Mouse (Mus musculus) G1E-ER4 (cell line): Measurements from ENCODE around the gene Tex30. TPM values are rescaled to one million over a fixed set of nuclear protein-coding genes. Genes with fewer than 3 reads are reported as not detected.

ENCODE experiments used
- GATA1 ChIP-seq: IDR thresholded peaks from one replicate; pipeline ENCODE4 v1.8.0; 2012; ENCODE audit warnings: low read length, inconsistent platforms
- polyA plus RNA-seq: library from polyadenylated mRNA; stranded (reverse); fragments of >175 nt; gene quantifications from 2 replicates; pipeline ENCODE4 v1.2.3, GENCODE M21; 2012

The Tex30 gene
- 9.9 and 14.8 TPM in 2 replicates for polyA plus RNA-seq

GRCm38 (mm10) chr1:44102259-44102717 lies at the start of gene Tex30:
Gene Tex30 (minus strand): TSS chr1:44102441.
- TF ChIP-seq GATA1 = no peak

DNA sequence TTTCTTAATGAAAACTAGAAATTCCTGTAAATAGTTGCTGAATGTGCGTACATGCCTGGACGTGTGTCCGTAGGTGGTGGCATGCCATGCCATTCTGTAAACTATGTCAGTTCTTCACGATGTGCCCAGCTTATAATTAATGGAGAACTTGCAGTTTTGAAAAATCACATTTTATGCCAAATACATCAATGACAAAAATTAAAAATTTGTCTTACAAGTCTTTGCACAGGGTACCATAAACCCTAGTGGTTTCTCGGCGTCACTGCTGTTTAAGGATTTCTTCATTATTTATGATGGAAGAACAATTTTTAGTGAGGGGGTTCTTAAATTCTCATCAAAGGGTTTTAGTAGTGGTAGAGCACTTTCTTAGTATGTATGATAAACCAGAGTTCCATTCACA lies 46.5 kb upstream of the Tex30 start:
- no peak for TF ChIP-seq GATA1

DNA sequence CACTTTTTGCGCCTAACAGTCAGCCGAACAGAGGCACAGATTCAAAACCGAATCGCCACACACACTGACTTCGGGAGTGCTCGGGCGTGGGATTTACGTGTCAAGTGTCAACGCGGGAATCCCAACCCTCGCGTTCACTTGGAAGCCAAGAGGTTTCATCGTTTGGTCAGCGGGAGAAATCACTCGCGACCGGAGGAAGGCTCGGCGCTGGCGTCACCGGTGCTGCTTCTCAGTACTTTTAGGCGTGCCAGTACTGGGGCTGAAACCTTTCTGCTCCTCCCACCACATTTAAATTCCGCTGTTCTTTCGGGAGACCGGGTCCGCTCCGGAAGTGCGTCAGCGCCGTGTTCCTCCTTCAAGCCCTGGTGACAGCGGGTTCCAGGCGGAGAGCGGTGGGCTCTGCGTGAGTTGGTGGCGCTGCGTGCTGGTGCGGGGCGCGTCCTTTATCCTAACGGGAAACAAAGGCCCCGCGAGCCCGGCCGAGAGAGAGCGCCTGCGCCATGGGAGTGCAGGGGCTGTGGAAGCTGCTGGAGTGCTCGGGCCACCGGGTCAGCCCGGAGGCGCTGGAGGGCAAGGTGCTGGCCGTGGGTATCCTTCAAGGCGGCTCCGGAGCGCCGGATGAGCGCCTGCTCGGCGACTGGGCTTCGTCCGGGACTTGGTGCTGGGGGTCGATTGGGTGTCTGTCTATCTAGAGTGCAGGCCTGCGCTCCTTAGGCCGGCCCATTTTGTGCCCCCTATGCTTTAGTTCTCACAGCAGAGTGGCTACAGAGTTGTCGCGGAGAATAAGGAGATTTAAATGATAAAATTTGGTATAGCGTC lies 45.5 kb upstream of the Tex30 start, which contains the start of gene Ercc5:
Gene Ercc5, plus strand, starts transcription at position 182 of the 819 bp plus-strand sequence.
- no peak for TF ChIP-seq GATA1

DNA sequence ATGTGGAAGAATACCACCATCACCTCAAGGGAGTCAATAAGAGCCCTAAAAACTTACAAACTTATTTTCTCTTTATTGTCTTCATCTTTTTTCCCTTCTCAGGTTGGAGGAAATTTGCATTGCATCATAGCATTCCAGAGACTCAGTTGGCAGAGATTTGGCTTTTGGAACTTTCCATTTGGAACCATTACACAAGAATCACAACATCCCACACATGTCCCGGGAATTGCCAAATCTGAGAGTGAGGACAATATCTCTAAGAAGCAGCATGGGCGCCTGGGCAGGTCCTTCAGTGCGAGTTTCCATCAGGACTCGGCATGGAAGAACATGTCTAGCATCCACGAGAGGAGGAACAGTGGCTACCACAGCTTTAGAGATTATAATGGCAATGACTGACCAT lies 40.5 kb upstream of the Tex30 start:
- TF ChIP-seq GATA1 = no peak

- TF ChIP-seq GATA1 = no peak
Observed at GRCm38 (mm10) chr1:44140232-44140631, 38.0 kb upstream of the Tex30 start.

DNA sequence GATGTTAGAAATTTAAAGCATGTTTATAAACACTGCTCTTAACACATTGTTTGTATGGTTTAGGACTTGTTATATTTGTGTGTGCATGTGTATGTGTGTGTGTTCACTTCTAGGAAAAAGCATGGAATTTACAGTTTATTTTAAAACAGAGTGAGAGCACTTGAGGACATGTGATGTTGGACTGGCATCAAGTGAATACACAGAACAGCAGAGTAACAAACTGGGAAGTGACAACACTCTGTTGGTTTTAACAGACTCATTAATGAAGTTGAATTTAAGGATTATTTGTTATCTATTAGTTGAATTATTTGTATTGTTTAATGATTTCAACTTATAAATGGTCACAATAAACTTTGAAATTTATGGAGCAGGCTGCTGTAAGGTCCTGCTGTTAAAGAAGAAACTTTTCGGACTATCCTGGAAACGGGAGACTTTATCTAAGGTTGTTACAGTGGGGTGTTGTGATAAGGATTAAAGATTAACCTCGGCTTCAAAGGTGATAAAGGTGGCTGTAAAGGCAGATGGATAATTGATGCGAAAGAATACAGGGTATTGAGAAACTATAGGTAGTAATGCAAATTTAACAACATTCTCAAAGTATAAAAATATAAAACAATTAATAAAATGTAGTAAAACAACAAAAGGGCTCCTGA lies 27.8 kb upstream of the Tex30 start:
- no peak for TF ChIP-seq GATA1

- TF ChIP-seq GATA1 = no peak
Observed at GRCm38 (mm10) chr1:44125590-44125989, 23.3 kb upstream of the Tex30 start.

- no peak for TF ChIP-seq GATA1
Observed at GRCm38 (mm10) chr1:44122256-44122655, 20.0 kb upstream of the Tex30 start.

- no peak for TF ChIP-seq GATA1
Observed at GRCm38 (mm10) chr1:44120074-44120406, 17.8 kb upstream of the Tex30 start.

GRCm38 (mm10) chr1:44119201-44120073 lies 17.2 kb upstream of the Tex30 start:
- TF ChIP-seq GATA1 = no peak

DNA sequence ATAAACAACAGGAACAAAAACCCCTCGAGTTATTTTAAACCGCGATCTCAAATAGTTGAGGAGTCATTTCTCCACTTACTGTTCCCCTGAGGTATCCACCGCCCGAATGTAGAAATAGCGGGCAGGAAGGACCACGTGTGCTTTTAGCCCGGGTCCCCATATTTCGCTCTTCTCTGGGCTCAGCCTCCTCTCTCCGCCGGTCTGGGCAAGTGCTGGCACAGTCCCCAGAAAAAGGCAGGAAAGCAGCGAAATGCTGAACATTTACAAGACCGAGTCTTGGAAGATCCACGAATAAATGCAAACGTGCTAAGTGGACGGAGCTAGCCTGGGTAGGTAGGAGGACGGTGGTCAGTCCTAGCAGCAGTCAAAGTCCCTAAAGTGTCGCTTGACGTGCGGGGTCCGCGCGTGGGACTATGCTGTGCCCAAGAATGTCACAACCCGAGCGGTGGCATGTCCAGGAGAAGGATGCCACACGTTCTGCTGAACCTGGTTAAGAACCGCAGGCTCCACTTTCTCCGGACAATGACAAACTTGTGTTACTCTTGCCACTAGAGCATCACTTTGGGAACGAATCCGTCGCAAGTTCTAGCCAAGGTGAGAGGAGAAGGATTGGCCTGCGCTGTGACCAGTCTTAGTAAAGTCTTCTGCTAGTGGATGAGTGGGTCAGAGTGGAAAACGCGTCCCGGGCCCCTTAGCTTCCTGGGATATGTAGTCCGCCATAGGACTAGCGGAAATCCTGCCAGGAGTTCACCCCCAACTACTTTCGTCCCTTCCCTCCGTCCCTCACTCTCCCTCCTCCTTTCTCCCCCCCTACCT lies 16.2 kb upstream of the Tex30 start, which contains the start of the genes Kdelc1 and Bivm:
Gene Kdelc1, minus strand, starts transcription at position 570 of the 816 bp plus-strand sequence.
Gene Bivm, plus strand, starts transcription at position 719 of the 816 bp plus-strand sequence.
- TF ChIP-seq GATA1 = no peak

GRCm38 (mm10) chr1:44117571-44117970 lies 15.3 kb upstream of the Tex30 start:
- no peak for TF ChIP-seq GATA1

DNA sequence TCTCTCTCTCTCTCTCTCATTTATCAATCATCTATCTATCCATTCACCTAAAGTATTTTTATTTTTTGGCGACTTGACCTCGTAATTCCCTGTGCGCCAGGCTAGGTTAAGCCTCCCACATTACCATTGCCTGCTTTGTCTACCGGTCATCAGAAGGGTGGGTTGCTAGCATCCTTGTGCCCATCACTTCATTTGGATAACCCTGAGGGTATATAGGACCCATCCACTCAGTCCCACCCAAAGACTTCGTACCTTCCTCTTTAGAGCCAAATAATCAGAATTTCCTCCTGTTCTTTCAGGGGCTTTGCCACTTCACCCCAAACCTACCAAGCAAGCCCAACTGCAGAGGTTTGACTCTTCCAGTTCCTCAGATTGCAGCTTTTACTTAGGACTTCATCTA lies 698 bp upstream of the Tex30 start:
- no peak for TF ChIP-seq GATA1

- peak; percentile 32 for TF ChIP-seq GATA1
Observed at GRCm38 (mm10) chr1:44101448-44102225, 604 bp downstream of the Tex30 start.
